Mouse (Mus musculus) olfactory bulb, adult 2 months (tissue): ENCODE data around the gene Ndufaf2. TPM values are rescaled to one million over a fixed set of nuclear protein-coding genes. Genes with fewer than 3 reads are reported as not detected.

Experiments used
- H3K27ac ChIP-seq: fragments of 200-500 bp; 2 replicates; pipeline ENCODE4 v1.5.1; 2012; ENCODE audit warnings: low read depth, low read length; ENCODE audit not compliant: insufficient read depth
- H3K4me1 ChIP-seq: fragments of 200-500 bp; 2 replicates; pipeline ENCODE4 v1.6.1; 2012; ENCODE audit warnings: low read length; ENCODE audit not compliant: control insufficient read depth, insufficient read depth
- H3K4me3 ChIP-seq: fragments of 200-500 bp; 2 replicates; pipeline ENCODE4 v1.5.1; 2012; ENCODE audit warnings: mild to moderate bottlenecking, low read depth, low read length, moderate library complexity; ENCODE audit not compliant: insufficient read depth
- CTCF ChIP-seq: fragments of 200-500 bp; IDR thresholded peaks from 2 replicates; pipeline ENCODE4 v1.5.1; 2012; ENCODE audit warnings: low read depth, mild to moderate bottlenecking, low read length, moderate library complexity; ENCODE audit not compliant: insufficient read depth
- POLR2A ChIP-seq: fragments of 200-500 bp; IDR thresholded peaks from 2 replicates; pipeline ENCODE4 v1.6.1; 2012; ENCODE audit warnings: mild to moderate bottlenecking, low read depth, low read length, moderate library complexity; ENCODE audit not compliant: insufficient read depth
- WGBS: fragments of 180-500 bp; shearing (Covaris S2); methylation state at CpG from one replicate; pipeline ENCODE4 v1.1.7; 2018; 5-methylcytosine and 5-hydroxymethylcytosine counted together
- polyA plus RNA-seq: library from polyadenylated mRNA; stranded (reverse); fragments of >200 nt; gene quantifications from 2 replicates; pipeline ENCODE4 v1.2.4, GENCODE M21; 2012; ENCODE audit warnings: low replicate concordance; ENCODE audit not compliant: missing spikeins, insufficient read depth, insufficient read length

Gene Ndufaf2
- not detected in 2 replicates for polyA plus RNA-seq

GRCm38 (mm10) chr13:108158465-108159240, at the start of gene Ndufaf2, which contains the start of gene Ercc8:
Gene Ndufaf2 (minus strand): TSS chr13:108158623.
Gene Ercc8 (plus strand): TSS chr13:108158731.
- under 1% methylated on average over 47 of the region's 47 CpGs for WGBS
- TF ChIP-seq POLR2A, result peak; percentile 36; the same call in 1 of the 2 replicates
- TF ChIP-seq CTCF, result no peak
- Histone ChIP-seq H3K4me1 (peaks cover 2% of the 10 kb centered on the region; the same call in 1 of the 2 replicates), H3K4me3 (peak within 1 kb of the TSS; percentile 88), H3K27ac (no peak within 1 kb of the TSS)

GRCm38 (mm10) chr13:108208090-108208489, 49.7 kb upstream of the Ndufaf2 start:
- no peak for TF ChIP-seq CTCF
- TF ChIP-seq POLR2A, result no peak
- Histone ChIP-seq H3K4me3 (no peak overlapping the region), H3K4me1 (no peaks in the 10 kb centered on the region), H3K27ac (no peak overlapping the region)
- 77% methylated on average over 5 of the region's 5 CpGs for WGBS

GRCm38 (mm10) chr13:108207447-108207846, 49.0 kb upstream of the Ndufaf2 start:
- Histone ChIP-seq H3K4me1 (no peaks in the 10 kb centered on the region), H3K4me3 (no peak overlapping the region), H3K27ac (no peak overlapping the region)
- TF ChIP-seq POLR2A (no peak), CTCF (no peak)
- WGBS, result 91% methylated on average over 2 of the region's 2 CpGs

GRCm38 (mm10) chr13:108204857-108205256, 46.4 kb upstream of the Ndufaf2 start:
- Histone ChIP-seq H3K4me3 (no peak overlapping the region), H3K27ac (no peak overlapping the region), H3K4me1 (no peaks in the 10 kb centered on the region)
- WGBS, result 91% methylated on average over 3 of the region's 3 CpGs
- TF ChIP-seq CTCF (no peak), POLR2A (no peak)

- TF ChIP-seq POLR2A, result no peak
- no peak for TF ChIP-seq CTCF
- no peak overlapping the region for H3K4me3 ChIP-seq
- H3K27ac ChIP-seq, result no peak overlapping the region
- no peaks in the 10 kb centered on the region for H3K4me1 ChIP-seq
- WGBS, result 89% methylated on average over 6 of the region's 6 CpGs
Observed at GRCm38 (mm10) chr13:108195474-108195873, 37.1 kb upstream of the Ndufaf2 start.

- H3K4me3 ChIP-seq, result no peak overlapping the region
- H3K27ac ChIP-seq, result no peak overlapping the region
- TF ChIP-seq POLR2A, result no peak
- peak; percentile 29; the same call in 1 of the 2 replicates for TF ChIP-seq CTCF
- H3K4me1 ChIP-seq, result no peaks in the 10 kb centered on the region
- WGBS, result 42% methylated on average over 11 of the region's 11 CpGs
Observed at GRCm38 (mm10) chr13:108191074-108191720, 32.8 kb upstream of the Ndufaf2 start.

- 84% methylated on average over 4 of the region's 4 CpGs for WGBS
- Histone ChIP-seq H3K4me1 (no peaks in the 10 kb centered on the region), H3K27ac (no peak overlapping the region), H3K4me3 (no peak overlapping the region)
- TF ChIP-seq CTCF, result no peak
- TF ChIP-seq POLR2A, result no peak
Observed at GRCm38 (mm10) chr13:108187994-108188393, 29.6 kb upstream of the Ndufaf2 start.

- WGBS, result 95% methylated on average over 3 of the region's 3 CpGs
- no peak for TF ChIP-seq POLR2A
- TF ChIP-seq CTCF, result no peak
- H3K27ac ChIP-seq, result no peak overlapping the region
Observed at GRCm38 (mm10) chr13:108185530-108185929, 27.1 kb upstream of the Ndufaf2 start.

GRCm38 (mm10) chr13:108184743-108185255, 26.4 kb upstream of the Ndufaf2 start:
- no peak overlapping the region for H3K4me3 ChIP-seq
- H3K4me1 ChIP-seq, result no peaks in the 10 kb centered on the region
- TF ChIP-seq POLR2A, result no peak
- TF ChIP-seq CTCF, result no peak
- H3K27ac ChIP-seq, result no peak overlapping the region

More at GRCm38 (mm10) chr13:108185530-108185929, 27.1 kb upstream of the Ndufaf2 start:
- Histone ChIP-seq H3K4me1 (no peaks in the 10 kb centered on the region), H3K4me3 (no peak overlapping the region)
